Mouse (Mus musculus) bone marrow macrophage, adult 2 months (primary cell): ENCODE measurements around the gene Zbtb16.

Source experiments
- CTCF ChIP-seq: IDR thresholded peaks from 2 replicates; pipeline ENCODE4 v1.5.1; 2012; ENCODE audit warnings: low read depth, mild to moderate bottlenecking, low read length, moderate library complexity
- POLR2A ChIP-seq: IDR thresholded peaks from 2 replicates; pipeline ENCODE4 v1.6.1; 2012; ENCODE audit warnings: mild to moderate bottlenecking, low read depth, low read length, borderline replicate concordance

GRCm38 (mm10) chr9:48697470-48697815, 138.6 kb downstream of the Zbtb16 start:
- TF ChIP-seq CTCF: no peak
- no peak for TF ChIP-seq POLR2A
